Mouse (Mus musculus): ENCODE measurements around the gene Gata5.

- TF ChIP-seq CTCF (IDR thresholded peaks at IDR 0.05) (peak; percentile 43), EP300 (IDR thresholded peaks at IDR 0.05) (no peak)
Observed at GRCm38 (mm10) chr2:180304554-180304953, 29.9 kb downstream of the Gata5 start.
